Mouse (Mus musculus): Measurements from ENCODE around the gene Slc7a8. TPM values are rescaled to one million over a fixed set of nuclear protein-coding genes. Genes with fewer than 3 reads are reported as not detected.

The Slc7a8 gene
- polyA plus RNA-seq, 1 experiment from 2014 or later: 12.1 TPM

GRCm38 (mm10) chr14:54706589-54707320 is 75.0 kb downstream of the Slc7a8 start:
- Histone ChIP-seq H3K9ac (ENCODE audit: low read depth, low read length) (no peak overlapping the region), H3K4me1 (ENCODE audit: control insufficient read depth, insufficient read depth, low read length) (0 out of 2 replicates have a peak, but pooled peaks cover 3% of the 10 kb centered on the region), H3K27ac (ENCODE audit: low read depth, low read length) (no peak overlapping the region), H3K36me3 (ENCODE audit: control insufficient read depth, insufficient read depth, low read length) (no peaks in the 10 kb centered on the region), H3K27me3 (ENCODE audit: control insufficient read depth, insufficient read depth, low read length) (no peaks in the 10 kb centered on the region), H3K4me2 (replicated peaks; ENCODE audit: low read depth, low read length) (no peak overlapping the region), H3K4me3 (ENCODE audit: low read length) (no peak overlapping the region), H3K9me3 (ENCODE audit: control insufficient read depth, low read length) (no peaks in the 10 kb centered on the region)
- WGBS: 56% methylated on average over 17 of the region's 17 CpGs
- ATAC-seq (ENCODE audit: low FRiP score, low TSS enrichment): no peak

GRCm38 (mm10) chr14:54705844-54706243 is 75.9 kb downstream of the Slc7a8 start:
- Histone ChIP-seq H3K4me2 (replicated peaks; ENCODE audit: low read depth, low read length) (no peak overlapping the region), H3K27ac (ENCODE audit: low read depth, low read length) (no peak overlapping the region), H3K27me3 (ENCODE audit: control insufficient read depth, insufficient read depth, low read length) (no peaks in the 10 kb centered on the region), H3K4me1 (ENCODE audit: control insufficient read depth, insufficient read depth, low read length) (0 out of 2 replicates have a peak, but pooled peaks cover 3% of the 10 kb centered on the region), H3K9me3 (ENCODE audit: control insufficient read depth, low read length) (no peaks in the 10 kb centered on the region), H3K4me3 (ENCODE audit: low read length) (no peak overlapping the region), H3K36me3 (ENCODE audit: control insufficient read depth, insufficient read depth, low read length) (no peaks in the 10 kb centered on the region), H3K9ac (ENCODE audit: low read depth, low read length) (no peak overlapping the region)
- 57% methylated on average over 5 of the region's 5 CpGs for WGBS
- ATAC-seq (ENCODE audit: low FRiP score, low TSS enrichment): no peak

DNA sequence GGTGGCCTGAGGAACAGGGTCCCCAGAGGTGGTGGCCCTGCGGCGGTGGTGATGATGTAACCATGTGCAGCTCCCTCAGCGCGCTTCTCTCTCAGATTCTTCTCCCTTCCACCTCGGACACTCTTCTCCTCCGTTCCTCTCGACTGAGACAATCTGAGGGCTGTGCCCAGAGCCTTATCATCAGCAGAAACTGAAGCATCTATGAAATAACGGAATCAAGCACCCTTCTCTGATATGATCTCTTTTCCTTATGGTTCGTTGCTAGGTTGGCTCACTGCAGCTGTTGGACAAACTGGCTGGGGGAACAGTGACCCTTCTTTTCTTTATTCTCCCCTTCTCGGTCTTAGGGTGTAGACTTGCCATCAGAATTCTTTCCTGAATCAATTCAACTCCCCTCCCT is 78.5 kb downstream of the Slc7a8 start:
- Histone ChIP-seq H3K9me3 (ENCODE audit: control insufficient read depth, low read length) (no peaks in the 10 kb centered on the region), H3K4me1 (ENCODE audit: control insufficient read depth, insufficient read depth, low read length) (0 out of 2 replicates have a peak, but pooled peaks cover 3% of the 10 kb centered on the region)

DNA sequence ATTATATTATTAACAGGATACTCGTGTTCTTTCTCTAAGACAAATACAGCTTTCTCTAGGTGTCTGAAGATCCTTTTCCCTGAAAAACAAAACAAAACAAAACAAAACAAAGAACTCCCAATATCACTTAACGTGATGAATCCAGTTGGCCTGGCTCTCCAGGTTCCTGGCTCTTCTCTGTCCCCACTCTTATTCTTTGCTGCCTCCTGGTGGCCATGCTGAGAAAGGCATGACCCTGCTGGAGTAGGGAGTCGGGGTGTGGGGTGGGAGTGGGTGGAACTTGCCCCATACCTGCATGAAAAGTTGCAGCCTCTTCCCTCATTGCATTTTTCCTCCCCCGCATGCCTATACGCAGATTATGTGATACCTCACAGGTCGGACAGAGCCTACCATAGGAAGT is 80.4 kb downstream of the Slc7a8 start:
- ATAC-seq (ENCODE audit: low FRiP score, low TSS enrichment): peak; percentile 61; the same call in 1 of the 2 replicates
- Histone ChIP-seq H3K27me3 (ENCODE audit: control insufficient read depth, insufficient read depth, low read length) (no peaks in the 10 kb centered on the region), H3K4me1 (ENCODE audit: control insufficient read depth, insufficient read depth, low read length) (no peaks in the 10 kb centered on the region), H3K4me2 (replicated peaks; ENCODE audit: low read depth, low read length) (no peak overlapping the region), H3K4me3 (ENCODE audit: low read length) (no peak overlapping the region), H3K36me3 (ENCODE audit: control insufficient read depth, insufficient read depth, low read length) (no peaks in the 10 kb centered on the region), H3K9ac (ENCODE audit: low read depth, low read length) (no peak overlapping the region), H3K9me3 (ENCODE audit: control insufficient read depth, low read length) (no peaks in the 10 kb centered on the region), H3K27ac (ENCODE audit: low read depth, low read length) (no peak overlapping the region)
- 13% methylated on average over 6 of the region's 6 CpGs for WGBS

More for the DNA sequence above, 78.5 kb downstream of the Slc7a8 start:
- no peak overlapping the region for H3K4me3 ChIP-seq (ENCODE audit: low read length)
- no peaks in the 10 kb centered on the region for H3K27me3 ChIP-seq (ENCODE audit: control insufficient read depth, insufficient read depth, low read length)
- no peak overlapping the region for H3K27ac ChIP-seq (ENCODE audit: low read depth, low read length)
- no peak overlapping the region for H3K4me2 ChIP-seq (replicated peaks; ENCODE audit: low read depth, low read length)
- WGBS: 49% methylated on average over 10 of the region's 10 CpGs
- H3K36me3 ChIP-seq (ENCODE audit: control insufficient read depth, insufficient read depth, low read length): no peaks in the 10 kb centered on the region
- no peak for ATAC-seq (ENCODE audit: low FRiP score, low TSS enrichment)
- H3K9ac ChIP-seq (ENCODE audit: low read depth, low read length): no peak overlapping the region

- WGBS: 34% methylated on average over 3 of the region's 3 CpGs
- no peaks in the 10 kb centered on the region for H3K4me1 ChIP-seq (ENCODE audit: control insufficient read depth, insufficient read depth, low read length)
- no peaks in the 10 kb centered on the region for H3K36me3 ChIP-seq (ENCODE audit: control insufficient read depth, insufficient read depth, low read length)
- no peak overlapping the region for H3K4me3 ChIP-seq (ENCODE audit: low read length)
- no peaks in the 10 kb centered on the region for H3K9me3 ChIP-seq (ENCODE audit: control insufficient read depth, low read length)
- no peak overlapping the region for H3K27ac ChIP-seq (ENCODE audit: low read depth, low read length)
- no peak for ATAC-seq (ENCODE audit: low FRiP score, low TSS enrichment)
- no peak overlapping the region for H3K4me2 ChIP-seq (replicated peaks; ENCODE audit: low read depth, low read length)
- H3K9ac ChIP-seq (ENCODE audit: low read depth, low read length): no peak overlapping the region
- H3K27me3 ChIP-seq (ENCODE audit: control insufficient read depth, insufficient read depth, low read length): no peaks in the 10 kb centered on the region
These were observed 82.2 kb downstream of the Slc7a8 start for GRCm38 (mm10) chr14:54699586-54699985.

DNA sequence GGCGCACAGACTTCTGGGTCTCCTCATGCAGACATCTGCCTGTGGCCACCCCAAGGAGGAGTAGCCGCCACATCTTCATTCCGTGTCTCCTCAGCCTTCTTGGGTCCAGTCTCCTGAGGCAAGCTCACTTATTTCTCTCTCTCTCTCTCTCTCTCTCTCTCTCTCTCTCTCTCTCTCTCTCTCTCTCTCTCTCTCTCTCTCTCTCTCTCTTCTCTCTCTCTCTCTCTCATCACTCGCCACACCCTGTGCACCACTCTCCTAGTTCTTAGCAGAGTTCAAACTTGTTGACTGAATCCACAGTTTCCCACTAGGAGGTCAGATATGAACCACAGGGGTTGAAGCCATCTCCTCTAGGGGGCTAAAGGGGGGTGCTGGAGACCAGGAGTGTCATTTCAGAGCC is 83.0 kb downstream of the Slc7a8 start, which contains the start of gene Gm29776:
Gm29776 (minus strand) TSS at position 101 of the 400 bp plus-strand sequence.
- 65% methylated on average over 4 of the region's 4 CpGs for WGBS
- no peak within 1 kb of the TSS for H3K9ac ChIP-seq (ENCODE audit: low read depth, low read length)

DNA sequence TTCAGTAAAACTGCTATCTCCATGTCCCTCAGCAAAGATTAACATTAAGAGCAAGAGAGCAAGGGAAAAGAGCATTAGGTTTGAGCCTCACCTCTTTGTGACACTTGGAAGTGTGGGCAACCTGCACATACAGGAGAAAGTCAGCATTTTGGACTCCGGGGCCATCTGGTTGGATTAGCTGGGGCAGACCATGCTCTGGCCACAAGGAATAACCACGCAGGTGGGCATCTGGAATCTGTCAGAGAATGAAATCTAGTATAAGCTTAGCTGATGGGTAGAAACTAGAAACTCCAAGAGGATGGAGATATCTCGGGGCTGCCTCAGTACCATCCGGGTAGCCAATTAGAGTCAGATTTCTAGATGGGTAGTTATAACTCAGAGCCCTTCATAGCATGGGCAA is 85.0 kb downstream of the Slc7a8 start:
- no peak for ATAC-seq (ENCODE audit: low FRiP score, low TSS enrichment)
- WGBS: 95% methylated on average over 4 of the region's 4 CpGs
- H3K4me3 ChIP-seq (ENCODE audit: low read length): no peak overlapping the region
- peaks cover 16% of the 10 kb centered on the region for H3K36me3 ChIP-seq (ENCODE audit: control insufficient read depth, insufficient read depth, low read length)
- H3K4me1 ChIP-seq (ENCODE audit: control insufficient read depth, insufficient read depth, low read length): no peaks in the 10 kb centered on the region
- no peaks in the 10 kb centered on the region for H3K27me3 ChIP-seq (ENCODE audit: control insufficient read depth, insufficient read depth, low read length)
- H3K4me2 ChIP-seq (replicated peaks; ENCODE audit: low read depth, low read length): no peak overlapping the region
- H3K9me3 ChIP-seq (ENCODE audit: control insufficient read depth, low read length): no peaks in the 10 kb centered on the region
- no peak overlapping the region for H3K9ac ChIP-seq (ENCODE audit: low read depth, low read length)
- H3K27ac ChIP-seq (ENCODE audit: low read depth, low read length): no peak overlapping the region

More for the DNA sequence above, 83.0 kb downstream of the Slc7a8 start, which contains the start of gene Gm29776:
- peaks cover 3% of the 10 kb centered on the region; the same call in 1 of the 2 replicates for H3K36me3 ChIP-seq (ENCODE audit: control insufficient read depth, insufficient read depth, low read length)
- H3K4me2 ChIP-seq (replicated peaks; ENCODE audit: low read depth, low read length): no peak within 1 kb of the TSS
- H3K4me3 ChIP-seq (ENCODE audit: low read length): no peak within 1 kb of the TSS
- ATAC-seq (ENCODE audit: low FRiP score, low TSS enrichment): no peak
- H3K4me1 ChIP-seq (ENCODE audit: control insufficient read depth, insufficient read depth, low read length): no peaks in the 10 kb centered on the region
- H3K27ac ChIP-seq (ENCODE audit: low read depth, low read length): no peak within 1 kb of the TSS
- no peaks in the 10 kb centered on the region for H3K9me3 ChIP-seq (ENCODE audit: control insufficient read depth, low read length)
- H3K27me3 ChIP-seq (ENCODE audit: control insufficient read depth, insufficient read depth, low read length): no peaks in the 10 kb centered on the region

GRCm38 (mm10) chr14:54695042-54695441 is 86.7 kb downstream of the Slc7a8 start:
- Histone ChIP-seq H3K36me3 (ENCODE audit: control insufficient read depth, insufficient read depth, low read length) (peaks cover 27% of the 10 kb centered on the region), H3K27me3 (ENCODE audit: control insufficient read depth, insufficient read depth, low read length) (no peaks in the 10 kb centered on the region), H3K4me2 (replicated peaks; ENCODE audit: low read depth, low read length) (no peak overlapping the region), H3K9me3 (ENCODE audit: control insufficient read depth, low read length) (no peaks in the 10 kb centered on the region), H3K9ac (ENCODE audit: low read depth, low read length) (no peak overlapping the region), H3K4me1 (ENCODE audit: control insufficient read depth, insufficient read depth, low read length) (no peaks in the 10 kb centered on the region), H3K4me3 (ENCODE audit: low read length) (no peak overlapping the region), H3K27ac (ENCODE audit: low read depth, low read length) (no peak overlapping the region)
- WGBS: 81% methylated on average over 6 of the region's 6 CpGs
- ATAC-seq (ENCODE audit: low FRiP score, low TSS enrichment): no peak

GRCm38 (mm10) chr14:54687251-54687650 is 94.5 kb downstream of the Slc7a8 start:
- Histone ChIP-seq H3K9ac (ENCODE audit: low read depth, low read length) (peak overlapping the region; percentile 95), H3K27ac (ENCODE audit: low read depth, low read length) (peak overlapping the region; percentile 97; the same call in 1 of the 2 replicates), H3K36me3 (ENCODE audit: control insufficient read depth, insufficient read depth, low read length) (peaks cover 30% of the 10 kb centered on the region), H3K4me1 (ENCODE audit: control insufficient read depth, insufficient read depth, low read length) (peaks cover 23% of the 10 kb centered on the region; the same call in 1 of the 2 replicates), H3K4me2 (replicated peaks; ENCODE audit: low read depth, low read length) (peak overlapping the region; percentile 65), H3K4me3 (ENCODE audit: low read length) (peak overlapping the region; percentile 93), H3K9me3 (ENCODE audit: control insufficient read depth, low read length) (no peaks in the 10 kb centered on the region), H3K27me3 (ENCODE audit: control insufficient read depth, insufficient read depth, low read length) (no peaks in the 10 kb centered on the region)
- ATAC-seq (ENCODE audit: low FRiP score, low TSS enrichment): no peak
- WGBS: 4% methylated on average over 8 of the region's 8 CpGs

Data from kidney, embryonic 14.5 days (tissue).